Mouse (Mus musculus) C2C12 (cell line): Measurements from ENCODE around the gene Akap12. TPM values are rescaled to one million over a fixed set of nuclear protein-coding genes. Genes with fewer than 3 reads are reported as not detected.

Experiments
- H3K27me3 ChIP-seq: one replicate; pipeline ENCODE4 v1.6.1; 2011; ENCODE audit not compliant: control insufficient read depth, insufficient read depth, insufficient read length
- H3K36me3 ChIP-seq: one replicate; pipeline ENCODE4 v1.6.1; 2011; ENCODE audit not compliant: control insufficient read depth, insufficient read depth
- H3K4me3 ChIP-seq: one replicate; pipeline ENCODE4 v1.5.1; 2011; ENCODE audit warnings: mild to moderate bottlenecking, control low read depth; ENCODE audit not compliant: poor library complexity, insufficient read depth, severe bottlenecking
- H3K79me2 ChIP-seq: one replicate; pipeline ENCODE4 v1.6.1; 2011; ENCODE audit not compliant: control insufficient read depth, insufficient read depth
- H3K79me3 ChIP-seq: one replicate; pipeline ENCODE4 v1.6.1; 2011; ENCODE audit warnings: low read depth, control low read depth
- H3ac ChIP-seq: one replicate; pipeline ENCODE3; 2011; ENCODE audit warnings: low read depth; ENCODE audit not compliant: control insufficient read depth, insufficient read length
- CEBPB ChIP-seq: IDR thresholded peaks from one replicate; pipeline ENCODE4 v1.6.1; 2011; ENCODE audit warnings: low read depth, mild to moderate bottlenecking, control low read depth, moderate library complexity
- CTCF ChIP-seq: IDR thresholded peaks from one replicate; pipeline ENCODE4 v1.5.1; 2011; ENCODE audit not compliant: control insufficient read depth, insufficient read depth, insufficient read length
- FOSL1 ChIP-seq: IDR thresholded peaks from one replicate; pipeline ENCODE4 v1.8.0; 2011; ENCODE audit warnings: mild to moderate bottlenecking, low read length; ENCODE audit not compliant: poor library complexity, insufficient read depth, severe bottlenecking
- MAX ChIP-seq: IDR thresholded peaks from one replicate; pipeline ENCODE4 v1.6.1; 2011; ENCODE audit warnings: mild to moderate bottlenecking, control low read depth
- MYOD1 ChIP-seq: IDR thresholded peaks from one replicate; pipeline ENCODE4 v1.6.1; 2011; ENCODE audit warnings: low read depth; ENCODE audit not compliant: control insufficient read depth, insufficient read length
- MYOG ChIP-seq: IDR thresholded peaks from one replicate; pipeline ENCODE4 v1.6.1; 2011; ENCODE audit not compliant: control insufficient read depth, insufficient read length; ENCODE audit errors: extremely low read depth
- USF1 ChIP-seq: IDR thresholded peaks from one replicate; pipeline ENCODE4 v1.6.1; 2011; ENCODE audit warnings: low read depth, mild to moderate bottlenecking, control low read depth, moderate library complexity
- long read RNA-seq, 2 experiments: library from polyadenylated mRNA; unstranded; transcript quantifications; one replicate each; pipeline ENCODE4 v2.0.0; 2019 to 2020
- polyA plus RNA-seq: library from polyadenylated mRNA; unstranded; fragments of >200 nt; fragmentation: generic; extraction: Trizol; gene quantifications from one replicate; pipeline ENCODE4 v1.2.1, GENCODE M21; 2012; ENCODE audit warnings: missing spikeins

Akap12 gene
- polyA plus RNA-seq, result 4.7 TPM
- long read RNA-seq, experiment 1, partial matches to known transcripts, result 4 of 4 reads
- long read RNA-seq, experiment 1, other reads (novel, unspliced or antisense), result 0 of 4 reads
- long read RNA-seq, experiment 2, full-length matches to known transcripts, result 8 of 102 reads
- long read RNA-seq, experiment 2, partial matches to known transcripts, result 18 of 102 reads
- long read RNA-seq, experiment 2, other reads (novel, unspliced or antisense), result 76 of 102 reads

GRCm38 (mm10) chr10:4266041-4266930 is at the start of gene Akap12:
TSS of gene Akap12 (plus strand) at chr10:4266380.
- H3K4me3 ChIP-seq, result peak within 1 kb of the TSS; percentile 14
- H3K79me2 ChIP-seq, result no peaks in the 10 kb centered on the region
- no peaks in the 10 kb centered on the region for H3K79me3 ChIP-seq
- no peaks in the 10 kb centered on the region for H3K36me3 ChIP-seq
- TF ChIP-seq USF1 (no peak), MYOG (no peak), MYOD1 (no peak), FOSL1 (no peak), MAX (no peak), CEBPB (no peak), CTCF (no peak)
- H3ac ChIP-seq, result peak within 1 kb of the TSS; percentile 87
- no peaks in the 10 kb centered on the region for H3K27me3 ChIP-seq

- Histone ChIP-seq H3K79me2 (no peaks in the 10 kb centered on the region), H3K4me3 (no peak overlapping the region), H3K79me3 (no peaks in the 10 kb centered on the region), H3ac (no peak overlapping the region), H3K27me3 (no peaks in the 10 kb centered on the region), H3K36me3 (no peaks in the 10 kb centered on the region)
- TF ChIP-seq MYOD1 (no peak), MAX (no peak), USF1 (no peak), CEBPB (no peak), FOSL1 (no peak), CTCF (no peak), MYOG (no peak)
Measured at GRCm38 (mm10) chr10:4230563-4231359, 35.4 kb upstream of the Akap12 start.

- Histone ChIP-seq H3K36me3 (no peaks in the 10 kb centered on the region), H3K27me3 (no peaks in the 10 kb centered on the region), H3K79me2 (no peaks in the 10 kb centered on the region), H3K4me3 (no peak overlapping the region), H3K79me3 (no peaks in the 10 kb centered on the region), H3ac (no peak overlapping the region)
- TF ChIP-seq MYOD1, result no peak
- no peak for TF ChIP-seq CTCF
- TF ChIP-seq FOSL1, result no peak
- TF ChIP-seq CEBPB, result no peak
- no peak for TF ChIP-seq MAX
- no peak for TF ChIP-seq MYOG
- TF ChIP-seq USF1, result no peak
Measured at GRCm38 (mm10) chr10:4233102-4233501, 33.1 kb upstream of the Akap12 start.

- Histone ChIP-seq H3K4me3 (no peak overlapping the region), H3ac (no peak overlapping the region), H3K79me2 (no peaks in the 10 kb centered on the region), H3K79me3 (no peaks in the 10 kb centered on the region), H3K36me3 (no peaks in the 10 kb centered on the region), H3K27me3 (no peaks in the 10 kb centered on the region)
- TF ChIP-seq FOSL1 (no peak), MAX (no peak), USF1 (no peak), MYOD1 (no peak), MYOG (no peak), CEBPB (no peak), CTCF (no peak)
Measured at GRCm38 (mm10) chr10:4239794-4240574, 26.2 kb upstream of the Akap12 start.
